Mouse (Mus musculus) cerebellum, adult 2 months (tissue): ENCODE measurements around the gene Fntb.

Source experiments
- CTCF ChIP-seq: fragments of 200-500 bp; IDR thresholded peaks from 2 replicates; pipeline ENCODE4 v1.5.1; 2011; ENCODE audit warnings: low read depth, mild to moderate bottlenecking, control low read depth, low read length, moderate library complexity, borderline replicate concordance; ENCODE audit not compliant: insufficient read depth
- POLR2A ChIP-seq: fragments of 200-500 bp; IDR thresholded peaks from 2 replicates; pipeline ENCODE4 v1.6.1; 2011; ENCODE audit warnings: low read length, control low read depth, borderline replicate concordance; ENCODE audit not compliant: insufficient read depth

GRCm38 (mm10) chr12:76778305-76779083 is 13.1 kb downstream of the Fntb start:
- TF ChIP-seq POLR2A (no peak), CTCF (no peak)
